Mouse (Mus musculus) liver, adult 2 months (tissue): ENCODE data around the gene Sco2.

Experiments
- CTCF ChIP-seq: fragments of 200-500 bp; IDR thresholded peaks from 2 replicates; pipeline ENCODE4 v1.5.1; 2011; ENCODE audit warnings: low read depth, low read length, control low read depth
- POLR2A ChIP-seq: fragments of 200-500 bp; IDR thresholded peaks from 2 replicates; pipeline ENCODE4 v1.6.1; 2011; ENCODE audit warnings: low read length, control low read depth; ENCODE audit not compliant: insufficient read depth; ENCODE audit errors: extremely low read depth

- TF ChIP-seq CTCF: no peak
- no peak for TF ChIP-seq POLR2A
These were observed 50.0 kb downstream of the Sco2 start for GRCm38 (mm10) chr15:89323656-89324055.
